Mouse (Mus musculus) spleen, adult 12 weeks (tissue): ENCODE measurements around the gene Mapkbp1.

ENCODE experiments used
- DNase-seq: peaks from one replicate; pipeline ENCODE4 v3.0.0; 2022; ENCODE audit warnings: low spot score

Gene Mapkbp1

DNA sequence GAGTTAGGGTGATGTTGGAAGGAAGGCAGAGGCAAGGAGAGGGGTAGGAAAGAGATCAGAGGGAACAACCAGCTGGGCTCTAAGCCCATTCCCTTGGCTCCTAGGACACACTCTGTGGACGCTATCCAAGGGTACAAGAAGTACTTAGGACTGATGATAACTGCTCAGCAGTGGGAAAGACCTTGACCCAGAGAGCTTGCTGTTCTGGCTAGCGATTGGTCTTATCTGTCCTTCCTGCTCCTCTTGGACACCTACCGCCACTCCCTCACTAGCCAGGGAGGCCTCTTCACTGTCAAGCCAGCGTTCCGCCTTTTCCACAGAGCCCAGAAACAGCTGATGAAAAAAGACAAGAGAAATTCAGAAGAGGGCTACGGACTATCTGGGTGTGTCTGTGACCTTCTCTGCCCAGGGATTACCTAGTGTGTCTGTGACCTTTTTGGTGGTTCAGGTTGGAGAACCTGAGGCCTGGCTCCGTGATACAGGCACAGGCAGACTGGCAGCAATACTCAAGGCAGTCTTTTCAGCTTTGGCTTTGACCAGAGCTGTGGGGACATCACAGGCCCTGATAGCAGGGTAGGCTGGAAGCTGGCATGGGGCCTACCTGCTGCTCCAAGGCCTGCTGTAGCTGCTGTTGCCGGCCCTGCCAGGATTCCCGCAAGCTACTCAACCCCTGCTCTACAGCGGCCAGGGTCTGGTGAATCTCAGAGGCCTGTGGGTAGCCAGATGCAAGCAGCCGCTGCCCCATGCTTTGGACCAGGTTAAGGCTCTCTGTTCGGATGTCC, 82.5 kb downstream of the Mapkbp1 start:
- DNase-seq, result no peak

DNA sequence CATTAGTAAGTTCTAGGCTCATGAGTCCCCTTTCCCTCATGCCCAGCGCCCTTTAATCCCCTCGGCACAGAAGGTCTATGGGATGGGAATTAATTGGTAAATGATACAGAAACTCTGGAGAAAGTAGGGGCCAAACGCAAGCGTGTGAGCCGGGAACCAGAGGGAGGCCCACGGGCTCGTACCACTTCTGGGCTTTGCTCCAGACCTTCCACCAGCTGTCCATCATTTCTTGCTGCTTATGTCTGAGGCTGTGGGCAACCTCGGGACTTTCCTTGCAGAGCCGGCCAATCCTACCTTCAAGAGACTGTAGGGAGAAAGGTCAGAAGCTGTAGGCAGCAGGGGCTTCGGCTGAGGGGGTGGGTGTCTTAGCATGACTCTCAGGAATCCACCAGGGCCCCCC, 83.4 kb downstream of the Mapkbp1 start:
- DNase-seq, result no peak

DNA sequence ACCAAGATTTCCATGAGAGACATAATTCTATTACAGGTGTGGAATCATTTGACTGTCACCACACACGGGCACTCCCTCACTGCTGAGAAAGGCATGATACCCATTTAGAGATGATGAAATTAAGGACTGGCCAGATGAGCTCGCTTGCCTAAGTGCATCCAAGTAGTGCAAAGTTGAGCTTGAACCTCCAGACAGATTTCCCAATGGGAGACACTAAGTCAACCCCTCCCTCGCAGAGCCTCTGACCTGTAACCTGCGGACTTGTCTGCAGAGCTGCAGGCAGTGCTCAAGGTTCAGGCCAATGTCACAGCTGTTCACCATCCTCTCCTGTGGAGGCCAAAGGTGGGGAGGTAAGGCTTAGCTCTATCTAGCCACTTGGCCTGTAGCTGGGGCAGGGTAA, 86.3 kb downstream of the Mapkbp1 start:
- no peak for DNase-seq

DNA sequence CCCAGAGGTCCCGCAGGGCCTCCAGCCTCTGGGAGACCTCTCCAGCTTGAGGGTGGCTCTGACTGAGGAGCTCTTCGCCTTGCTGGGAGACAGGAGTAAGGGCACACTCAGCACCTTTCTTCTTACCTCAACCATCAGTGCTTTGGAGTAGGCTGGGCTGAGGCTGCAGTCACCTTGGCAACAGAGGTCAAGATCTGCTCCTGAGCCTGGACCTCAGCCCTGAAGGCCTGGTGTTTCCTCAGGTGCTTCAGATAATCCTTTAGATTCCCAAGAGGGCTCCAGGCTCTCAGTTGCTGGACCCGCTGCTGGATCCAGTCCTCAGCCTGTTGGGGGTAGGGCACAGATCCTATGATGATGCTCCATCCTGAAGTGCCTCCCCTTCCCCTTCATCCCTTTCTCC, 87.0 kb downstream of the Mapkbp1 start:
- no peak for DNase-seq

DNA sequence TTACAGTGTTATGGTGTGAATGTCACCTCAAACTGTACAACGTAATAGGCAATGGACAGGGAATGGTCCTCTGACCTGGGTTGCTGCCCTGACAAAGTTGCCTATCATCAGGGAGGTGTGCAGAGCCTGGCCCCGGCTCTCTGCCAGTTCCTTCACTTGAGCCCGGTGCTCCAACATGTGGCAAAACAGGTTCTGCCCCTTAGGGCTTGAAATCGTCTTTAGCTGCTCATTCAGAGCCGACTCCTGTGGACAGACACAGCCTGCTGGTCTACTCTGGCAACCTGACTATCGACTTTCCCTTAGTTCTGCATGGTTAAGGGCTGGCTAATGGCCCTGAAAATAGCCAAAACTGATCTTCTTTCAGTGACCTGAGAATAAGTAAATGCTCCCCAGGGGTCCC, 87.7 kb downstream of the Mapkbp1 start:
- no peak for DNase-seq

DNA sequence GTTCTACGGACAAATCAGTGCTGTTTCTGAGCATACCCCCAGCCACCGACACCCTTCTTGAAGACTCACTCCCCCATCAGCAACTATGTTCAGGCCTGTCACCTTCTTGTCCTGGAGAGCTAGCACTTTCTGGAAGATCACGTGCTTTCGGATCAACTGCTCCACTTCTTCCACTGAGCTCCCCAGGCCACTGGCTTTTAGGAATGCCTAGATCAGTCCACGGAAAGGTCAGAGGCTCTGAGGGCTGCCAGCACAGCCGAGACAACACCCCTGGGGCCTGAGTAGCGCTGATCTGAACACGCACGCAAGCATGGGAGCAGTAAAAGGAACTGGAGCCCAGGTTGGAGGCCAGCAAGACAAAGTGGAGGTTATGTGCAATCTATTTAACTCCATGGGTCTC, 88.2 kb downstream of the Mapkbp1 start:
- DNase-seq, result no peak

DNA sequence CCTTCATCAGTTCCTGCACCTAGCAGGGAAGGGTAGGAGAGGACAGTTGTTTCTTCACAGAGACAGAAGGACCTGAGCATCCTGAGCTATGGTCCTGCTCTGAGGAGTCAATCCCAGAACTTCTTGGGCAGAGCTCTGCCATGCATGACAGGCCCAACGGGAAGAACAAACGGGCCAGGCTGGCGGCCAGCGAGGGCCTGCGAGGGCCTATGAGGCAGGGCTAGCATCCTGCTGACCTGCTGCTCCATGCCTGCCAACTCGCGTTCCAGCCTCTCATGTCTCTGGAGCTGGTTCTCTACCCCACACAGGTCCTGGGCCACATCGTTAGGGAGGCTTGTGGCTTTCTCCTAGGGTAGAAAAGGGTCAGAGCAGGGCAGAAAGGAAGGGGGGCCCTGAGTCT, 89.7 kb downstream of the Mapkbp1 start:
- no peak for DNase-seq

DNA sequence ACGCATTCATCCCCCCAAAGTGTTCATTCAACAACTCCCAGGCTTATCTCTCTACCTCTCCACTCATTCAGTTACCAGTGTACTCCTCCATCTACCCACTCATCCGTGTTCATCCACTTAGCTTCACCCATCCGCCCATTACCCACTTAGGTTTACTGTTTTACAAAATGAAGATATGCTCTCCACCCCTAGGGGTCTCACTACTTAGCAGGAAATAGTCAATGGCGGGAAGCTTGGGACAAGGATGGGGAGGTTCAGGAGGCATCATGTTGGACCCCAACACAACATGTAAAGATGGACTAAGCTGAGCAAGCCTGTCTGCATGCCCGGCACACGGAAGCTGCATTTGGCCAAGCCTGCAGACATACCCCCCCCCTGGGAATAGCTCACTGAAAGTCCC, 92.1 kb downstream of the Mapkbp1 start:
- DNase-seq, result no peak

DNA sequence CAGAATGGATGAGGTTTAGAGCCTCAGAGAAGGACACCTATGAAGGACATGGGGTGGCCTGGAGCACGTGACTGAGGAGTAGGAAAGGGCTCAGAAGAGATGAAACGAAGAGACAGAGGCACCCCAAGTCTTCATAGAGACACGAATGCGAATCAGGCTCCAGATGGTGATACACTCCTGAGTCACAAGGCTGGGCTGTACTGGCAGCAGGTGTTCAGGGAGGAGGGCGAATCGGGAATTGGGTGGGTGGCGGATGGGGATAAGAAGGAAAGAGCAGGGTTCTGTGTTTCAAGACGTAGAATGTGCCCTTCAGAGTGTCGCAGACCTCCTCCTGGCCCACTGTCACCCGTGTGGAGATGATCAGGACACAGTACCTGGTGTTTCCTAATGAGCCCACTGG, 92.7 kb downstream of the Mapkbp1 start:
- DNase-seq, result no peak

DNA sequence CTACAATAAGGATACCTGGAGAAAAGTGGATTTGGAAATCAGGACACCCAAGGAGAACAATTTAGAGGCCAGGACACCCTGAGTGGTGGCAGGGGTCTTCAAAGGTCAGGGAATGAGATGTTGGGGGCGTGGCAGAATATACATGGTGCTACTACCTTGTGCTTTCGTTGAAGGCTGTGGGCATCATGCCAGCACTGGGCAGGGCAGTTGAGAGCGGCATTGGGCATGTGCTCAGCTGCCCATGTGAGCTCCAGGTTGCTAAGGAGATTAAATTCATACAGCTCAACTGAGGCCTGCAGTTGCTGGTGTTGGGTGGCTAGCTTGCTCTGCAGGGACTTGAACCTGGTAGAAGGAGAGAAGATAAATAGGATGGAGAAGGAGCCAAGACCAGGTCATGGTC, 93.7 kb downstream of the Mapkbp1 start:
- DNase-seq, result no peak

DNA sequence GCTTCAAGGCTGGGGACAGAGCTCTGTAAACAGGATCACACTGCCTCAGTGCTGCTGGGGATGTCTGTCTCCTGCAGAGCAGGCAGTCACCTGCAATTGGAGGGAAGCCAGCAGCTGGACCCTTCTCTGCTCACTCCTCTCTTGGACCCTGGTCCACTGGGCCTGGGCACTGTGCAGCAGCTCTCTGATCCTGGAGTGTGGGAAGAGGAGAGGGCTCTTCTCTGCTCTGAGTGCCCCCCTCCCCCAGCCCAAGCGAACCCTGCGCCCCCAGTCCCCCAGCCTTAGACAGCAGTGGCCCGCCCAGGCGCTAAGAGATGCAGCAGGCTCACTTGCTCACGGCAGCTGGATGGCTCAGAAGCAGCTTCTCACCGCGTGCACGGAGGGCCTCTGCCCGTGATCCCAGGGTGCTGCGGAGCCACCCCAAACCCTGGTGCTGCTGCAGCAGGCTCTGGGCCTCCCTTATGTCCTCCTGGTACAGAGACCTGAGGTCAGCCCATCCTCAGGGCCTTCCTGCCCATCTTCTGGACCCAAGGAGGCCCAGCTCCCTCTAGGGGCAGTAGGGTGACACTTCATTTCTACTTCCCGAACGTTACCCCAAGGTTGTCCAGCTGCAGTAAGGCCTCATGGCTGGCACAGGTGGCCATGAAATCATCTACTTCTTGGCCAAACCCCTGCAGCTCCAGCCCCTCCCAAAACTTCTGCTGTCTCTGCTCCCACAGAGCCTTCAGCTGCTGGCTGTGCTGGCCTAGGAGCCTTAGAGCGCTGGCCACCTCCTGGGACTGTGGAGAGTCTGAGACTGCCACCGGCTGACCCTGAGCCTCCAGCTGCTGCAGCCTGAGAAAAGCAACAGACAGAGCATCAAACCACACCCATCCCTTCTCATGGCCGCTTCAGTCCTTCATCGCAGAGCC, 96.3 kb downstream of the Mapkbp1 start:
- DNase-seq, result no peak

DNA sequence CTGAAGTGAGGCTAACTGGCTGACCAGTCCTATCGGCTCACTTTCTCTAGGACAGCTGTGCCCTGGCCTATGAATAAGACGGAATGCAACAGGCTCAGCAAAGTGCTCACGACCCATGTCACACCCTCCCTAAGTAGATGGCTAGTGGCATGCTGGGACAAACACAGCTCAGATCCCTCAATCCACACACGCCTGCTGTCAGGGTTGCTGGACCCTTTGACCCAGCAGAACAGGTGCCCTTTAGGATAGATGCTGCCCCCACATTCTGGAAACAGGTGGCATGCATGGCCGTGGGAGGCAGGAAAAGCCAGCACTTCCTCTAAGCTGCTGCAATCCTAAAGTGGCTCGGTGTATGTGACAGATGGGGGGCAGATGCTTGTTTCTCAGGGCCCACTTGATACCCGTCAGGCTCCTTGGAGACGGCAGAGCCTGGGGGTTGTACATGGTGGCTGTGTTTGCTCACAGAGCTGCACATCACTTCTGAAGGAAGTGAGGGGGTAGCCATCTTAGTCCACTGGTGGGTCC, 97.0 kb downstream of the Mapkbp1 start:
- no peak for DNase-seq

DNA sequence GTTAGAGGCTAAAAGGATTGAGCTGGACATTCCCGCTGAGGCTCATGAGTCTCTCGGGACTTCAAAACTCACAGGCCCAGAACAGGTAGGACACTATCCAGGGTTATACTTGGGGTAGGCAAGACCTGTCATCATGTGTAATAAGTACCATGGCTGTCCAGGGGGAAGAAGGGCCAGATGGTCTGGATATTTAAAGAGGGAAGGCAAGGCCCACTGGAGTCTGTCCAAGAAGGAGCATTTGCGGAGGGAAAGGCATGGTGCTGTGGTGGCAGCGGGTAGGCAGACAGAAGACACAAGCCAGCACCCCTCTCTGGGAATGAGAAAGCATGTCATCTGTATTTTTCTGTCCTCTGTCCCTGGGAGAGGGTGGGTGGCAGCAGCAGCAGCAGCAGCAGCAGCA, 101.6 kb downstream of the Mapkbp1 start:
- DNase-seq, result no peak

DNA sequence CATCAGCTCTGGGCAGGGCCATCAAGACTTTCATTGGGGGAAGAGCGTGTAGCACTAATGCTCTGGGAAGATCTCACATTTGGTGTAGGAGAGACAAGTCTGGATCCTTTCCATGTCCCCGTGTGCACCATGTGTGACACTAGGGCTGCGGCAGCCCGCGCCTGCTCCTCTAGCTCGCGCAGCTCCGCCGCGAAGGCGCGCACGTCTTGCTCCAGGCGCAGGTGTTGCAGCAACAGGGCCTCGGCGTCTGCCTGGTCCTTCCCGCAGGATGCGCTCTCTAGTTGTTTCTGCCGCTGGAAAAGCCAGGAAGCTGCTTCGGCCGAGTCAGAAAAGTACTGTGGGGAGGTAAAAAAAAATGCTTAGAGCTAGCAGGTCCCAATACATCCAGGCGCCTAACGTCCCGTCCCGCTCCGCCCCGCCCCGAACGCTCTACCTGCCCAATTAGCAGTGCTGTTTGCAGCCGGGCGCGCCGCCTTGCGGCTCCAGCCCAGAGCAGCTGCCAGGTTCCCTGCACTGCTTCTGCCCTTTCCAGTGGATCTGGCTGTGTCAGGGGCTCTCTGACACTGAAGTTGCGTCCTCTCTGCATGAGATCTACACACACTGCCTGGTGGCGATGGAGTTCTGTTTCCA, 103.7 kb downstream of the Mapkbp1 start:
- DNase-seq, result no peak
